In genomic region chr7:96230720-96231241, GRCm38 (mm10) we compare ENCODE assay signal across 10 mouse cellular contexts. TPM values are rescaled to one million over a fixed set of nuclear protein-coding genes. Genes with fewer than 3 reads are reported as not detected.
DNase-seq lines count a peak whose midpoint lies in the region; ATAC-seq and TF ChIP-seq lines count a peak whose summit lies in the region.
"Had no signal": no experiment of that assay in that cellular context is flagged by ENCODE, and none has a peak within 500 bp of the region (broad histone marks: within the 10 kb centered on the region; RNA-seq: fewer than 3 reads in every experiment).

No protein-coding gene starts in this region.

- TF ChIP-seq CTCF in gastrocnemius, adult 2 months (IDR thresholded peaks at IDR 0.05) = no peak
- TF ChIP-seq CTCF in lung, embryonic 14.5 days (IDR thresholded peaks at IDR 0.05; ENCODE audit: low read depth) = no peak
- TF ChIP-seq CTCF in olfactory bulb, adult 2 months (IDR thresholded peaks at IDR 0.05; ENCODE audit: insufficient read depth, low read depth, low read length) = no peak

- H3K4me2 ChIP-seq in lung, embryonic 14.5 days = no peak overlapping the region
- H3K4me2 ChIP-seq in hindbrain, embryonic 11.5 days (replicated peaks; ENCODE audit: low read depth, low read length) = no peak overlapping the region

- H3K27ac ChIP-seq in gastrocnemius, adult 2 months = 0 out of 2 replicates have a peak overlapping the region, but pooled peaks have one; percentile 24
- peak overlapping the region; percentile 30; the same call in 1 of the 2 replicates for H3K27ac ChIP-seq in lung, embryonic 14.5 days (ENCODE audit: low read depth)
- H3K27ac ChIP-seq in hindbrain, embryonic 11.5 days (ENCODE audit: low read depth, low read length) = no peak overlapping the region
- H3K27ac ChIP-seq in olfactory bulb, adult 2 months (ENCODE audit: insufficient read depth, low read depth, low read length) = peak overlapping the region; percentile 92

- 31% methylated on average over 9 of the region's 9 CpGs for WGBS in lung, embryonic 14.5 days
- 59% methylated on average over 9 of the region's 9 CpGs for WGBS in hindbrain, embryonic 11.5 days
- 38% methylated on average over 9 of the region's 9 CpGs for WGBS in olfactory bulb, adult 2 months

- H3K9me3 ChIP-seq in lung, embryonic 14.5 days (ENCODE audit: low read depth, low read length) = no peaks in the 10 kb centered on the region
- no peaks in the 10 kb centered on the region for H3K9me3 ChIP-seq in hindbrain, embryonic 11.5 days (ENCODE audit: control insufficient read depth, low read length)

- H3K4me1 ChIP-seq in lung, embryonic 14.5 days (ENCODE audit: insufficient read depth) = peaks cover 14% of the 10 kb centered on the region
- no peaks in the 10 kb centered on the region for H3K4me1 ChIP-seq in hindbrain, embryonic 11.5 days (replicated peaks; ENCODE audit: control insufficient read depth, insufficient read depth, low read length)
- peaks cover 15% of the 10 kb centered on the region for H3K4me1 ChIP-seq in olfactory bulb, adult 2 months (ENCODE audit: control insufficient read depth, insufficient read depth, low read length)

- intact Hi-C loops in gastrocnemius, adult 2 months (cut with DNase I) = no loop called here

- H3K9ac ChIP-seq in lung, embryonic 14.5 days = no peak overlapping the region
- no peak overlapping the region for H3K9ac ChIP-seq in hindbrain, embryonic 11.5 days (ENCODE audit: low read depth, low read length)

- ATAC-seq in lung, embryonic 14.5 days (ENCODE audit: insufficient read depth) = peak; percentile 55; the same call in 1 of the 2 replicates
- ATAC-seq in hindbrain, embryonic 11.5 days (ENCODE audit: low FRiP score) = 0 out of 2 replicates have a peak, but pooled peaks have one; percentile 12

- no peaks in the 10 kb centered on the region for H3K36me3 ChIP-seq in lung, embryonic 14.5 days (ENCODE audit: insufficient read depth)
- H3K36me3 ChIP-seq in hindbrain, embryonic 11.5 days (ENCODE audit: control insufficient read depth, insufficient read depth, low read length) = no peaks in the 10 kb centered on the region

- DNase-seq in gastrocnemius, adult 2 months = no peak
- DNase-seq in gastrocnemius, postnatal 4 days (ENCODE audit: low spot score in 2 of 2) = no peak
- no peak for DNase-seq in lung, embryonic 14.5 days
- DNase-seq in lung, postnatal 10 days = no peak
- no peak for DNase-seq in hindbrain, embryonic 11.5 days (ENCODE audit: low spot score)
- no peak for DNase-seq in B cell, adult 2 months
- DNase-seq in urinary bladder, postnatal 4 days (ENCODE audit: low spot score in 2 of 2) = no peak
- DNase-seq: layer of hippocampus, postnatal 36 days had no signal

- no peak overlapping the region for H3K4me3 ChIP-seq in gastrocnemius, adult 2 months
- no peak overlapping the region for H3K4me3 ChIP-seq in lung, embryonic 14.5 days (ENCODE audit: low read depth, low read length)
- H3K4me3 ChIP-seq in hindbrain, embryonic 11.5 days (ENCODE audit: low read depth, low read length) = no peak overlapping the region
- H3K4me3 ChIP-seq in olfactory bulb, adult 2 months (ENCODE audit: insufficient read depth, low read depth, low read length) = no peak overlapping the region

- no peaks in the 10 kb centered on the region for H3K27me3 ChIP-seq in lung, embryonic 14.5 days (ENCODE audit: insufficient read depth, low read length)
- H3K27me3 ChIP-seq in hindbrain, embryonic 11.5 days (ENCODE audit: control insufficient read depth, insufficient read depth, low read length) = no peaks in the 10 kb centered on the region

- TF ChIP-seq POLR2A in olfactory bulb, adult 2 months (IDR thresholded peaks at IDR 0.05; ENCODE audit: insufficient read depth, low read depth, low read length) = no peak

RNA-seq across cellular contexts. Expression of gene Tenm4, which starts 59.7 kb away (rescaled TPM):
- under 1 TPM; 0.13 to 0.73 TPM for total RNA-seq in gastrocnemius, adult 2 months (2021)
- total RNA-seq in gastrocnemius, postnatal 4 days (2021) = 10 to 100 TPM; 16.0 to 23.0 TPM
- 24.3 and 24.9 TPM in 2 replicates for polyA plus RNA-seq in lung, embryonic 14.5 days (2014; fragmentation: Nextera tagmentation; extraction: Ambion mirVana)
- 19.3 and 24.0 TPM in 2 replicates for polyA plus RNA-seq in hindbrain, embryonic 11.5 days (2014; fragmentation: Nextera tagmentation; extraction: Ambion mirVana)
- polyA plus RNA-seq in olfactory bulb, adult 2 months (2012; ENCODE audit: insufficient read depth, insufficient read length, low replicate concordance, missing spikeins) = not detected in 2 replicates
- total RNA-seq: common myeloid progenitor, adult 5-6 weeks had no signal
